Mouse (Mus musculus) ES-E14 (cell line): Measurements from ENCODE around the gene Iqcf6.

ENCODE experiments used
- CHD2 ChIP-seq: IDR thresholded peaks from 2 replicates; pipeline ENCODE4 v1.6.1; 2014; ENCODE audit warnings: mild to moderate bottlenecking, low read depth, low read length, inconsistent platforms
- MAFK ChIP-seq: IDR thresholded peaks from 2 replicates; pipeline ENCODE4 v1.6.1; 2014; ENCODE audit warnings: mild to moderate bottlenecking, low read depth, low read length, inconsistent platforms; ENCODE audit not compliant: insufficient read depth
- ZC3H11A ChIP-seq: IDR thresholded peaks from 2 replicates; pipeline ENCODE4 v1.6.1; 2012; ENCODE audit warnings: low read depth, mild to moderate bottlenecking, inconsistent platforms, low read length, borderline replicate concordance
- ZNF384 ChIP-seq: IDR thresholded peaks from 2 replicates; pipeline ENCODE4 v1.6.1; 2012; ENCODE audit warnings: low read depth, low read length, inconsistent platforms

DNA sequence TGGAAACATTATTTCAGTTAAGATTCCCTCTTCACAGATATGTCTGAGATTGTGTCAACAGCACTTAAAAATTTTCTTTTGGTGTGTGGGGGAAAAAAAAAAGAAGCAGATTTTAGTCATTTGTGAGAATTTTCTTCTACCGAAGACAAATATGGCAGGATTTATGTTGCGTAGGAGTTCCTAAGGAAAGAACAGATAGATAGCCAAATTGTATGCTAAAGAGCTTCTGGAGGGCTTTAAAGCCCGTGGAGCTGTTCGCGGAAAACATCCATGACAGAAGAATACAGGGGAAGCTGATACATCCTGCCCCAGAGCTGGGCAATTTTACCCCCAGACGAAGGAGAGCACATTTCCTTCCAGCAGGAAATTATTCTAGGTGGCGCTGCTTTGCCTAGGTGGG, 46.4 kb upstream of the Iqcf6 start:
- TF ChIP-seq MAFK (no peak), ZNF384 (no peak), CHD2 (no peak), ZC3H11A (no peak)
